Mouse (Mus musculus) erythroblast, embryonic 14.5 days (primary cell): Measurements from ENCODE around the gene Adnp. TPM values are rescaled to one million over a fixed set of nuclear protein-coding genes. Genes with fewer than 3 reads are reported as not detected.

Experiments used
- H3K27me3 ChIP-seq: 2 replicates; pipeline ENCODE4 v1.6.1; 2012; ENCODE audit warnings: inconsistent platforms; ENCODE audit not compliant: control insufficient read depth
- H3K36me3 ChIP-seq: 2 replicates; pipeline ENCODE4 v1.6.1; 2012; ENCODE audit warnings: mild to moderate bottlenecking, inconsistent platforms; ENCODE audit not compliant: control insufficient read depth
- H3K4me1 ChIP-seq: 2 replicates; pipeline ENCODE4 v1.6.1; 2012; ENCODE audit warnings: inconsistent platforms; ENCODE audit not compliant: control insufficient read depth
- H3K4me3 ChIP-seq: replicated peaks from 2 replicates; pipeline ENCODE3; 2012; ENCODE audit warnings: moderate library complexity, mild to moderate bottlenecking, inconsistent platforms
- H3K9me3 ChIP-seq: 2 replicates; pipeline ENCODE4 v1.6.1; 2012; ENCODE audit warnings: low read length, inconsistent platforms, mixed read lengths; ENCODE audit not compliant: control insufficient read depth
- GATA1 ChIP-seq: IDR thresholded peaks from 2 replicates; pipeline ENCODE4 v1.6.1; 2012; ENCODE audit warnings: low read length, inconsistent platforms, mixed read lengths
- TAL1 ChIP-seq: IDR thresholded peaks from 3 replicates; pipeline ENCODE4 v1.6.1; 2012; ENCODE audit warnings: low read length, inconsistent platforms, mixed read lengths
- polyA plus RNA-seq: library from polyadenylated mRNA; stranded (reverse); fragments of >175 nt; gene quantifications from 2 replicates; pipeline ENCODE4 v1.2.3, GENCODE M21; 2012

The Adnp gene
- polyA plus RNA-seq, 1 experiment, result 0.71 TPM

- no peak for TF ChIP-seq TAL1
- TF ChIP-seq GATA1, result no peak
- H3K4me1 ChIP-seq, result peaks cover 2% of the 10 kb centered on the region
Measured at GRCm38 (mm10) chr2:168147722-168148432, 59.0 kb downstream of the Adnp start.

DNA sequence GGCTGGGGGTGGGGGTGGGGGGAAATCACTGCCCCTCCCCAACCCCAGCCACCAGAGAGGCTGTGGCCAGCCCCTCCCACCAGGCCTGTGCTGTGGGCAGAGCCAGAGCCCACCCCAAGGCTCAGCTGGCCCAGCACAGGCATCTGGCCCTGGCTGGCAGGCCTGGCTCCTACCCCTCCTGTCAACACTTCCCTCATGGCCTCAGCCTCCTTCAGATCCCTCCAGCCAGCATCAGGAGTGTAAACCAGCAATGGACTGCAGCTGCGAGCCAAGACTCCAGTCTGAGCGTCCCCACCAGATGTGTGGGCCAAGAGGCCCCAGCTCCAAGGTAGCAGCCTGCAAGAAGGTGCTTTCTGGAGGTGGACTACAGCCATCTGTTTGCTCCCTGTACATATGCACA is 61.5 kb downstream of the Adnp start:
- Histone ChIP-seq H3K36me3 (no peaks in the 10 kb centered on the region), H3K4me1 (no peaks in the 10 kb centered on the region; the same call in 1 of the 2 replicates), H3K9me3 (no peaks in the 10 kb centered on the region), H3K4me3 (no peak overlapping the region), H3K27me3 (no peaks in the 10 kb centered on the region)
- TF ChIP-seq GATA1 (no peak), TAL1 (no peak)

More at GRCm38 (mm10) chr2:168147722-168148432, 59.0 kb downstream of the Adnp start:
- Histone ChIP-seq H3K27me3 (no peaks in the 10 kb centered on the region), H3K36me3 (peaks cover 5% of the 10 kb centered on the region), H3K9me3 (no peaks in the 10 kb centered on the region), H3K4me3 (no peak overlapping the region)

- H3K4me1 ChIP-seq, result no peaks in the 10 kb centered on the region; the same call in 1 of the 2 replicates
- H3K27me3 ChIP-seq, result no peaks in the 10 kb centered on the region
- no peak for TF ChIP-seq TAL1
- H3K36me3 ChIP-seq, result no peaks in the 10 kb centered on the region
- no peak overlapping the region for H3K4me3 ChIP-seq
- no peaks in the 10 kb centered on the region for H3K9me3 ChIP-seq
Measured at GRCm38 (mm10) chr2:168143794-168144193, 63.1 kb downstream of the Adnp start.

- Histone ChIP-seq H3K4me1 (no peaks in the 10 kb centered on the region), H3K9me3 (no peaks in the 10 kb centered on the region), H3K36me3 (no peaks in the 10 kb centered on the region), H3K27me3 (peaks cover 2% of the 10 kb centered on the region; the same call in 1 of the 2 replicates), H3K4me3 (no peak overlapping the region)
- no peak for TF ChIP-seq TAL1
- TF ChIP-seq GATA1, result no peak
Measured at GRCm38 (mm10) chr2:168137161-168137560, 69.8 kb downstream of the Adnp start.

Other genes starting within 250 kb of the Adnp start
- gene Ripor3, start 196.5 kb downstream of the Adnp start, polyA plus RNA-seq, result 0.09 and 0.13 TPM in 2 replicates
- 0.06 and 0.13 TPM in 2 replicates for gene Pard6b, start 126.1 kb downstream of the Adnp start, polyA plus RNA-seq
- not detected in 2 replicates for gene Gm20716, start 23.3 kb upstream of the Adnp start, polyA plus RNA-seq
- 8.9 and 9.1 TPM in 2 replicates for gene Dpm1, start 23.5 kb upstream of the Adnp start, polyA plus RNA-seq
- 0.32 and 0.53 TPM in 2 replicates for gene Mocs3, start 23.5 kb upstream of the Adnp start, polyA plus RNA-seq
- not detected in 2 replicates for gene Kcng1, start 74.6 kb upstream of the Adnp start, polyA plus RNA-seq